Mouse (Mus musculus) lung, postnatal 10 days (tissue): ENCODE data around the gene Gm9195.

Experiments
- DNase-seq: peaks from one replicate; pipeline ENCODE4 v3.0.0; 2021

Gene Gm9195

DNA sequence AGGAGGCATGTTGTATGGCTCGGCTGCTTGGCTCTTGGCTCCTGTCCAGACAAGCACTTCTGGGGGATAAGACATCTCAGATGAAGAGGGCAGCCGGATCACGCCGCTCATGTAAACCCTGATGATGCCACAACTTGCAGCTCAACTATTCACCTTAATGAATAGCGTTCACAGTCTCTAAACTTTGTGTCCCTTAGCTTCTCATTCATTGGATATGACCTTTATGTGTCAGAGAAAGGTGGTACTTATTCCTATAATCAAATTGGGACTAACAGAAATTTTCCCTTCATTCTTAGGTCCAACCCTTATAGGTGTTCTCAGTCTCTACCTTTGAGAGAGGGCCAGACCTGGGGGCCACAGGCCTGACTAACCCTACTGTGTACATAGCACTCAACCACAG, at the start of gene Gm9195:
TSS of gene Gm9195 (minus strand) at position 101 of the 400 bp plus-strand sequence.
- no peak for DNase-seq

DNA sequence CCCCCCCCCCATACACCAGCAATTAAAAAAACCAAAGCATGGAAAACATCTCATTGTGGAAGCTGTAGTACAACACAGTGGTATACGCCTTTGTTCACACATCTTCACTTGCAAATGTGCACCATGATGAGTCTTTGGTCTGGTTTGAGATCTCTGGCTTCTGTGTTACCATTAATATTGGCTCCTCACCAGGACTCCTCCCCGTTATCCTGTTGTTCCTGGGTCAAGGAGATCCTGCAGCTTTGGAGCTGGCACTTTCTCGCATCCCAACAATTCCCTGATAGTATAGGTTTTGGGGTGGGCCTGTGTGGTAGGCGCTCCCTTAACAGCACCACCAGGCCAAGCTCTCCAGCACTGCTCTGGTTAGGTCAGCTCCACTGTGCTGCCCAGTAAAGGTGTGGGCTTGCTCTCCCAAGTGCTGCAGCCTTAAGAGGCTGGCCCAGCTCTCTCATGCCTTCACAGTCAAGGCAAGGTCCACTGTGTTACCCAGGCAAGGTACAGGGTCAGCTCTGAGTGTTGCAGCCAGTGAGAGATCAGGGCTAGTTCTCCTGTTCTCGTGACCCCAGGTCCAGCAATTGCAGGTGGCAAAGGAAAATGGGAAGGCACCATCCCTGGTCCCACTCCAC, 44.9 kb upstream of the Gm9195 start:
- no peak for DNase-seq

DNA sequence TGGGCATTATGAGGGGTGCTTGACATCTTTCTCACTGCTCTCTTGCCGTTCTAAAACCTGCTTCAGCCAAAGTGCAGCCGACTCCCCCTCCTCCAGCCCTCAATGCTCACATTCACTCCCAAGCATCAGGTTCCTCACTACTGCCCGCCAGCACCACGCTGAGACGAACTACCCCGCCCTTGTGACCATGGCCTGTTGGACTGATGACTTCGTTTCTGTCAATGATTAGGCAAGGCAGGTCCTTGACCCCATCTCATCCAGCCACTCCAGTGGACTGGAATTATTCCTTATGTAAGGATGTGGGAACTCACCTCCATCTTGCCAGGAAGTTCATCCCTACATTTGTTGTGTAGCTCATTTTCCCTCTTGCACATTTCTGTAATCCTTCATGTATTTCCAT, 42.2 kb upstream of the Gm9195 start:
- no peak for DNase-seq

DNA sequence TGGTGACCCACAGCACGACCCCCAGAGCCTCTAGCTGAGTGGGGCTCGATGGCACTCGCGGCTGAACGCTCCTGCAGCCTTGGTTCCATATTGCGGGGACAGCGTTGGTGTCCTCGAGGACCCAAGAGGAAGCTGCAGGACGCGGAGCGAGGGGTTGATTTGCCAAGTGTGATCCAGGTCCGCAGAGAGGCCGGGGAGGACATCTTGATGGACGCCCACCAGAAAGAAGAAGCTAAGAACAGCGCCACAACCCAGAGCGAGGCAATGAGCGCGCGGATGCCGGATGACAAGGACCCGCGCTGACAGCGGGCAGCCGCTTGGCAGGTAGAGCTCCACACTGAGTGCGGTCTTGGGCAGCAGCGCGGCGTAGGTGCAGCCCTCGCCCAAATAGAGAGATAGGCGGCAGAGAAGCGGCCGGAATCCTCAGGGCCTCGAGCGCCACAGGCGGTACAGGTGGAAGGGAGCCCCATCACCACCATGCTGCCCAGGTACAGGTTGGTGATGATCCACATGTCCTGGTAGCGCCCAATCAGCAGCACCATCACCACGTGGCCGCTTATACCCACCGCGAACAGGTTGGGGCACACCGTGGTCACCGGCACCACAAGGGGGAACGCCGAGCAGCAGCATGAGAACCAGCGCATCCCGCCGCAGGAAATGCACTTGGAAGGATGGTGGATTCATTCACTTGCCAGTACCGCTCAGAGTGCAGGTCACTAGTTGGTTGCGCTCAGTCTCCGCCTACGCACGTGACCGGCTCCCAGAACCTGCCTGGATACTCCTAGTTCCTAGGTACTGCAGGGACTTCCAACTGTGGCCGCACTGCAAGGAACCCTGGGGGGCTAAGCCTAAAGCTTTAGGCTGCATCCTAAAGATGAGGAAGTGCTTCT, 40.6 kb upstream of the Gm9195 start:
- no peak for DNase-seq

DNA sequence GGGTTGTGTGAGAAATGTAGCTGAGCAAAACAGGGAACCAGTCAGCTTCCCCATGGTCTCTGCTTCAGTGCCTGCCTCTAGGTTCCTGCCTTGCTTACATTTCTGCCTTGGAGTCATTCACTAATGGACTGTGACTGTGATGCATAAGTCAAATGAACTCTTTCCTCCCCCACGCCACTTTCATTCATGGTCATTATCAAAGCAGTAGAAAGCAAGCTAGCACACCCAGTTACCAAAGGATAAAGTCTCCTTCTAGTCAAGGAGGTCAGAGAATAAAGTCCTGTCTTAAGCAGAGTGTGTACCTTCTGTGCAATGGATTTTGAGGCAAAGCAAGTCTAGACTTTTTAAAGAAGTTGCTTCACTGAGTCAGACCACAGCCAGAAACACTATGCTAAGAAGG, 35.5 kb upstream of the Gm9195 start:
- DNase-seq, result no peak

DNA sequence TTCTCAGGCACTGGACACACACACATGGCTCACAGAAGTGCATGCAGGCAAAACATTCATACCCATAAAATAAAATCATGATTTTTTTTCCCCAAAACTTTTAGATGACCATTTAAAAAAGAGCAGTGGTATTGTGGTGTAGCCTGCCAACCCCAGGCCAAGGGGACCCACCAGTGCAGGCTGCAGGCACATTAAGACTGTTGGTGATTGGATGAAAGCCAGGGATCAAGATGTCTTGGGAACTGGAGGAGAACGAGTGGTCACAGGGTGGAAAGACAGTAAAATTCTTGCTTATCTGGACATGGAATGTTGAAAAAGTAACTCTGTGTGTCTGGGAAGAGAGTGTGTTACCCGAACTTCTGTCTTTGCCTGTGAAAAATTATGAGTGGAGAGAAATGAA, 27.9 kb upstream of the Gm9195 start:
- no peak for DNase-seq

DNA sequence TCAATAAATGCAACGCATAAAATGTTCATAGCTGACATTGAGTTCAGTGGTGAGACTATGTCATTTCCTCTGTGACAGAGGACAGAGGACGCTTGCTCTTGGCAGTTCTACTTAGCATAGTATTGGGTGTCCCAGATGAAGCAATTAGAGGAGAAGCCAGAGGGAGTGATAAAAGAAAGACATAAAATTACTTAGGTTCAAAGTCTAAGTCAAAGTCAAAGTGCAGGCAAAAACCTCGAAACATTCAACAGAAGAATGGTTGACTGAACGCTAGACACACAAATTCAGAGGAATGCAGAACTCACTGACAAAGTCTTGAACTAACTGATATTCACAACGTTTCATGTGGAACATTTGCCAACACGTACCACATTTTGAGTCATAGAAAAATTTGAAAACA, 27.1 kb upstream of the Gm9195 start:
- DNase-seq, result no peak

DNA sequence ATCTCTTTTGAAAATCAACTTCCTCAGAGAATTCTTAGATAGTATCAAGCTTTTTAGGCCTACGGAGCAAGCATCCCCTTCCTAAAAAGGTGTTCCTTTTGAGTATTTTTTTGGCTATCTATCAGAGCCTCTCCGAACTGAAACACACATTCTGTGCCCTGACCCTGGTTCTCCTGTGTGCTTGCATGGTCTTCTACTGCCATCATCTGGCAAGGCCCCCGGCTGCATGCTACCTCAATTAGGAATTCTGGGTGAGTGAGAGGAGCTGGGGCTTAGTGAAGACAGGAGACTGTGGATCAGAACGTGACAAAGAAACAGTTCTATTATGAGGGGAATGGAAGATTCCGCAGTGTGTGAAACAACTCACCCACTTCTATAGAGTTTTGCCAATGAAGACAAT, 24.7 kb upstream of the Gm9195 start:
- peak; percentile 62 for DNase-seq

DNA sequence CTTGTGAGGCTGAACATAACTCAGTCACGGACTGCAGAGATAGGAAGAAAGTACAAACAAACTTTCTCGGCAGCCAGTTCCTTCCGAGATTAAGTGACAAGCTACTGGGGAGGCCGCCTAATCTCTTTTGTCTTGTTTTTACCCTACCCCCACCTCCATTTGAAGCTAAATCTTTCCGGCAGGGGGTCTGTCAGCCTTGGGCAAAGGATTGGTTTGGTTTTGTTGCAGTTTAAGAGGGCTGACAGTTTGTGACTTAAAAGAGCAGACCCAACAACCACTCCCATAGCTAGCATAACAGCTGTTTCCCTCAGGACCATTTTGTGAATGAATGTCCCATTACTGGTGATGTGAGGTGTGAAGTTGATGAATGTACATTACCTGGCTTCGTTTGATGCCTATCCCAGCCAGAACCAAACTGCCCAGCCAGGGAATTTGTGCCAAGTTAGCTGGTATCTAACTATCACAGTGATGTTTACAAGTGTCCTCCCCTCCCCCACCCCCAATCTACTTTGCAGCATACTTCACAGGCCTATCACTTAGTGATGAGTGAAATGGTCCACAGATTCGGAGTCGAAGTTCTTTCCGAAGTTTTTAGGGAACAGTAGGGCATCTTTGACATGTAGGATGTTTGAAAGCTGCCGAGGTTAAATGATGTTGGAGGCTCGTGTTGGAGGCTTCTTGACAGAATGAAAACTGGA, 15.2 kb upstream of the Gm9195 start:
- DNase-seq, result no peak

DNA sequence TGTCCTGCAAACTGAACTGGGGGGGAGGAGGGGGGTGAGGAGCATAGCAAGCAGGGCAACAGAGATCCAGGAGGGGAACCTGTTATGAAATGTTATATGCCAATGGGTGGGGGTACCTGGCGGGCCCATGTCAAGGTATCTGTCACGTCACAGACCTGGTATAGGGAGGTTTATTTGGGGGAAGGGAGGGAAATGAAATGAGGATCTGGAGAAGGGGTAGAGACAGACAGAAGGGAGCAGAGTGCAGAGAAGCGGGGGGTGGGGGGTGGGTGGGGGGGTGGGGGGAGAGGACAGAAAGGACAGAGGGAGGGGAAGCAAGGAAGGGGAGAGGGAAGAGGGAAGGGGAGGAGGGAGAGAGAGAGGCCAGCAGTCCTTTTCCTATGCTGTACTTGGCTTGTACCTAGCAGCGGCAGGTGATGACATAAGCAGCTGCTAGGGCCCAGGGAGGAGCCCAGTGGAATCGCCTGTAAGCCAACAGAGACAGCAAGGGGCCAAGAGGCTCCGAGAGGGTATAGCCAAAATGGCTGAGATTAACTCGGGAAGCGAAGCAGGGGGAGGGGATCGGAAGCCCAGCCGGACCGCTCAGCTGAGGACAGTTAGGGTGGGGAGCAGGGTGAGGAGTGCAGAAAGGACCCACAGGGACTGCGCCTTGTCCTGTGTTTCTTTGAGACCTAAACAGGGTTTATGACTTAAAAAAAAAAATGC, 14.5 kb upstream of the Gm9195 start:
- DNase-seq, result peak; percentile 38

DNA sequence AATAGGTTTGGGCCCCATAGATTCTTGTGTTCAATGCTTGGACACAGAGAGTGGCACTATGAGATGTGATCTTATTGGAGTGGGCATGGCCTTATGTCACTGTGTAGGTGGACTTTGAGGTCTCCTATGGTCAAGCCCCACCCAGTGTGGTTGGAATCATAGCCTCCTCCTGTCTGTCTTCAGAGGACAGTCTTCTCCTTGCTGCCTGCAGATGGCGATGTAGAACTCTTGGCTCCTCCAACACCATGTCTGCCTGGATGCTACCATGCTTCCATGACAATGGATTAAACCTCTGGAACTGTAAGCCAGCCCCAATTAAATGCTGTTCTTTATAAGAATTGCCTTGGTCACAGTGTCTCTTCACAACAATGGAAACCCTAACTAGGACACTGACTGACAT, 13.3 kb upstream of the Gm9195 start:
- DNase-seq, result peak; percentile 10

DNA sequence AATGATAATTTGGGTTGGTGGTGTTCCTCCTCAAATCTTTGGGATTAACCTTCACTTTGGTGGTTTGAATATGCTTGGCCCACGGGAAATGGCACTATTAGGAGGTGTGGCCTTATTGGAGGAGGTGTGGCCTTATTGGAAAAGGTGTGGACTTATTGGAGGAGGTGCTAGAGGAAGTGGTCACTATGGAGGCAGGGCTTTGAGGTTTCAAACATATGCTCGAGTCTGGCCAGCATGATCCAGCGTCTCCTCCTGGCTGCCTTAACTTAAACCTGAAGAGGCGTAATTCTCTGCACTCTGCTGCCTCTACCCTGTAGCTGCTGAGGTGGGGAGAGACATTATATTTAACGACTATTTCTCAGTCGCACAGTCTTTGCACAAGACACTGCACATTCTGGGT, 11.6 kb upstream of the Gm9195 start:
- DNase-seq, result no peak

DNA sequence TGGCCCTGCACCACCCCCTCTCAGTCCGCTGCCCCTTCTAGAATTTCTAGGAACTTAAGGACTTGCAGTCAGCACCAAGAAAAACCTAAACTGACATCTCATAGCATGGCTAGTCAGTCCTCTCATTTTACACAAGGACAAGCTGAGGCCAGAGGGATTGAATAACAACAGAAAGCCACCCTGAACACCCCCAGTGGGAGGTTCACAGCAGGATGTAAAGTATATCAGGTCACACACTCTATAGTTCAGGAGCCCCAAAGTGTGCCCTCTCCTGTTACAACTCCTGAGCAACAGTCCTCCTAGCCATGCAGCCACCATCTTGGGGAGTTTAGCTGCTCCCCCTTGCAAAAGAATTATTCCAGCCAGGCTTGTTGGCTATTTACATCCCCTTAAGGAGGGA, 2.1 kb upstream of the Gm9195 start:
- no peak for DNase-seq

DNA sequence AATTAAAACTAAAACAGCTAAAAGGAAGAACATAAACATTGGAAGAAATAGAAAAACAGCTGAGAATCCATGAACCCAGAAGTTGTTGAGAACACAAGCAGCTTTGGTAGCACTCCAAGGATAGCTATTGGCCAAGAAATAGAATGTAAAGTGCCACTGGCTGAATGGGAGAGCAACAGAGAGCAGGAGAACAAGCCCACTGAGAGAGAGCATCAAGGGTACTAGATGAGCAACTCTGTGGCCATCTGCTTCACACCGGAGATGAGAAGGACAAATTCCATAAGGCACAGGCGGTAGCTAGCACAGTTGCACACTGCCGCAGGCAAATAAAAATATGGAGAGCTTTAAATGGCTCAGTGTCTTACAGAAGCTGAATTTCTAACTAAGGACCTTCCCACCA, 1.3 kb downstream of the Gm9195 start:
- no peak for DNase-seq

DNA sequence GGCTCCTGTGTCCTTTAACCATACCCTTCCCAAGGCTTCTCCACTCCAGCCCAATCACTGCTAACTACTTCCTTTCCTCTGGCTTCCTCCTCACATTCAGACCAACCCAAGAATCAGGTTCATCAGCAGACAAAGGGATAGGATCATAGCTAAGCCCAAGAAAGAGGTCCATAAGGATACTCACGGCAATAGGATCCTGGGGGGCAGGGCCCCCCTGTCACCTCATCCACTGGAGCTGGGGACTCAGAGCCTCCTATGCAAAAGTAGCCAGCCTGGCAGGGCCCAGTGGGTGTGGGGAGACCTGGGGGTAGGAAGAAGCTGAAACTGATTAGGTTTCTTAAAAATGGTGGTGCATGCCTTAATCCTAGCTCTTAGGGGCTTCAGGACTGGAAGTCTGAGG, 17.1 kb downstream of the Gm9195 start:
- no peak for DNase-seq

DNA sequence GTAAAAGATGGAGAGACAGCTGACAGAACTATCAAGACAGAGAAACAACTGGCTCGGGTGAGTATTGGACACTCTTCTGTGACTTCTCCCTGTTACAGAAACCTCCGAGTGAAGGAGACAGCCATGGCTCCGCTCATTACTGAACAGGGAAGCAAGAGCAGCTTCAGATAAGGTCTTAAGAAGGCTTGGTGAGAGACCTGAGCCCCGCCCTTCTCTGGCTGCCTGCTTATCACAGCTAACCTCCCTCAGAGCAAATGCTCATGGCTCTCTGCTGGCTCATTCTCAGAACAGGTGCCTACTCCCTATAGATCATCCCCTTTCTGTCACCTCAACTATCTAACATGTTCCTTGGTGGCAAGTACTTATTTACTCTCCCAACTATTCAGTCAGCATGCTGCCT, 23.2 kb downstream of the Gm9195 start:
- no peak for DNase-seq

DNA sequence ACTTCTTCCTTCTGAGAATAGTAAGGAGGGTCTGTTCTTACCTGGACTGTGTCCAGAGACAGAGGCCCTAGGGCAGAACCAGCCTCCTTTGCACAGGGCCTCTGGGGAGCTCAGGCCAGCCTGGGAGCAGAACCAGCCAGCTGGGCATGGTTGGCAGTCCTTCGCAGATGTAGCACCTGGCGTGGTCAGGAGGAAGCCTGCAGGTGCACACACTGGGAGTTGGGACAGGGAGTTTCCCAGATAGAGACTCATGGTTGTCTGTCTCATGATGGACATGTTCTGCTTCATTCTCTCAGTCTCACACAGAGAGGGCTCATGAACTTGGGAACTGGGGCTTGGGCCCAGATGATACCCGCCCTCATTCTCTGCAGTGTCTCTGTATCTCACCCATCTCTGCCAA, 25.3 kb downstream of the Gm9195 start:
- no peak for DNase-seq

DNA sequence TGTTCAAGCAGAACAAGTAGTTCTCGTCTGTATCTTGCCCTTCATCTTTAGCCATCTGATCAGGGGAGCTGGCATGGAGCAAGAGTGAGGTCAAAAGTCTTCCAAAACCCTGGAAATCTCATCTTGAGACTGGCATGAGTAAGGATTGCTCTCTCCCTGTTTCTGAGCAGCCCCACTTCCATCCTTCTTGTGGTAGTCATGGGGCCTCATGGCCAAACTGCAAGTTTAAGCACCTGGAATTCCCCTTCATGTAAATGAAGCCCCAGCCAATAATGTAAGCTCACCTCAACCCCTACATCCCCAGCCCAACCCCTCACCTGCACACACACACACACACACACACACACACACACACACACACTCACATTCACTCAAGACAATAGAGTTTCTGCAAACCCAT, 30.0 kb downstream of the Gm9195 start:
- no peak for DNase-seq

DNA sequence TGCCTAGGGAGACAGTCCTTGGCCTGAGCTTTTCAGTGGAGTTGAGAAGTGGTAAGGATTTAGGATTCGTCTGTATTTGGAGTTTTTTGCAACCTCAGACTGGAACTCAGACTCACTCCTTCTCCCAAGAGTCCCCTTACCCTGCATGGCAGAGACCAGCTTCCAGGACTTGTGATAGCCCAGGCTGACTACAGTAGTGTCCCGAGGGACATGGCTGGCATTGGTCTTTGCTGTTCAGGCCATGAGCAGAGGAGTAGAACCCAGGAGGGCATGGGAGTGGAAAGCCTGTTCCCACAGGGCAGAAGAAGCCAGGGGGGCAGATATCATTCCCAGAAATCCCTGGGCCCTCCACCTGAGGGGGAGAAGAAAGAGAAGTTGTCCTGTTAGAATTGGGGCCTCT, 31.3 kb downstream of the Gm9195 start:
- no peak for DNase-seq

DNA sequence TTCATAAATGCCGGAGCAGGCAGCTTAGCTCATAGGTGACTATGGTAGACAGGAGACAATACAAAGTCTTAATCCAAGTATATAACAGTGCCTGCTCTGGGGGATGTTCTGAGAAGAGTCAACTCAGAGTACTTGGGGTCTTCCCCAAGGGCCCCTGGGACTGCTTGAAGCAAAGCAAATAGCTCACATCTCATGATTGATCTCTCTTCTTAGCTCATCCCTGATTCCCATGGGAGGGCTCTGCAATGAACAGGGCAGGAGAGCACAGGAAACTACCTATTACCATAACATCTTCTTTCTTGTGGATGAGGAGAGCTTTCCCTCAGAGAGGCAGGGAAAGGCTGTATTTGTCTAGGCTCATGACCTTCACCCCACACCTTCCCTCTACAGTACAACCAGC, 32.7 kb downstream of the Gm9195 start:
- DNase-seq, result no peak

DNA sequence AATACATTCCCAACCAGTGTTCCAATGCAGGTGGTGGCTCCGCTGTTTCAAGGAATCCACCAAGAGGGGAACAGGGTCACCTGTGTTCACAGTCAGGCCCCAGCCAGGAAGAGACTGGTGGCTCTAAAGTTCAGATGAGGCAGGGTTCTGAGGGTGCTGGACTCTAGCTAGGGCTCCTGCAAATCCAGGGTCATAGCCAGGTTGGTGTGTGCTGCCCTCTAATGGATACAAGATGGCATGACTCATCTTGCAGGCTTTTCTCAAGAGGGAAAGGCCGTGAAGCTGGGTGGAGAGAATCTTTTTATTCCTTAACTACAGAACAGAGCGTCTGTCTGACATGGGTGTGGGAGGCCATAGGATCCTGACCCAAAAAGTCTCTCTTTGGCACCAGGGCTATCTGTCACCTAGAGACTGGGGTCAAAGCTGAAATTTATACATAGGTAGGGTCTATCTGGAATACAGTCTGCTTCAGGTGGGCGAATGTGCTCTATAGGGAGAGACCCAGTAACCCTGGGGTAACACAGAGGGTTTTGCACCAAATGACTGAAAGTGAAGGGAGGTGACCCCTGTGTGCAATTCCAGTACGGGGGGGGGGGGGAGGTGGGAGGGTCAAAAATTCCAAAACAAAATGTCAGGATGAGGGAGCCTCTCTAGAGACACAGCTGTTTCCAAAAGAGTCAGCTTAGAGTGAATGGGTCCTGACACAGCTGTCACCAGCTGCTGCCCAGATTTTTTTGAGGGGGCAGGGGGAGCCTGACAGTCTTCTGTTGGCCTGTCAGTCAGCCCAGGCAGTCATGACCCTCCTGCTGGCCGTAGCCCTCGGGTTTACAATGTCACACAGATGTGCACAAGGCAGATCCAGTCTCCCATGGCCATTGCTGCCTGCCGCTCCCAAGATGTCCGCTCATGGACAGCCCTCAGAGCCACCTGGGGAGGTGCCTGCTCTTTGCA, 44.2 kb downstream of the Gm9195 start:
- peak; percentile 58 for DNase-seq

DNA sequence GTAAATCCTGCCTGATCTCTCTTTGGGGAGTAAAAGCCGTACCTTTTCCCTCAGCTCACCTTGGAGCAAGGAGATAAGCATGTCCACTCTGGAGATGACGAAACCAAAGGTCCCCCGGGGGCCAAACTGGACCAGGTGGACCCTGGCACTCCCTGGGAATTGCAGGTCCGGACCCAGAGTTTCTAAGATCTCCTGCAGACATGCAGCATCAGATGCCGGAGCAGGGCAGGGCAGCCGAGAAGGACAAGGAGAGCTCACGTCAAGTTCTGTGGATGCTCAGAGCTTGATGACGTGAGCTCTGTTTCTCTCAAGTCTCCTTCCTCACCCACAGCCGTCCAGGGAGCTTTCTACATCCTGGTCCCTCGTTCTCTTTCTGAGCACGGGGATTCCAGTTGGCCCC, 48.7 kb downstream of the Gm9195 start:
- no peak for DNase-seq
